Mouse (Mus musculus): ENCODE results near the gene Maml2. TPM values are rescaled to one million over a fixed set of nuclear protein-coding genes. Genes with fewer than 3 reads are reported as not detected.

The Maml2 gene
- total RNA-seq, 2 experiments from 2014 or later, result 20.5 to 22.8 TPM

DNA sequence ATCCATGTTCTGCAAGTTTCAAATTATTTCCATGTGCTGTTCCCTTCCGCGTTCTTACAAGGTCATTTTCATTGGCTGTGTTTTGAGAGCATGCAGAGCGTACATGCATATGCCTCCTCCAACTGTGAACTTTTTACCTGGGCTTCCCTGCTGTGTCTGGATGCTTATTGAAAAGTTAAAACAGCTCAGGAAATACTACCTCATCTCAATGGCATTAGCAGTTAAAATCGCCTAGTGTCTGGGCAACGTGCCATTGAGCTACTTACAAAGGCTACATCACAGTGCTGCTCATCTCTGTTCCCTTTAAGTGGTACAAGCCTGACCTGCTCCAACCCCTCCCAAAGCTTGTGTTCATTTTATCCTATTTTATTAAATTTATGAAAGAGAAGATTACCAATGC is 347.4 kb downstream of the Maml2 start:
- DNase-seq (ENCODE audit: extremely low spot score in 1 of 2, low spot score in 1 of 2), result no peak

DNA sequence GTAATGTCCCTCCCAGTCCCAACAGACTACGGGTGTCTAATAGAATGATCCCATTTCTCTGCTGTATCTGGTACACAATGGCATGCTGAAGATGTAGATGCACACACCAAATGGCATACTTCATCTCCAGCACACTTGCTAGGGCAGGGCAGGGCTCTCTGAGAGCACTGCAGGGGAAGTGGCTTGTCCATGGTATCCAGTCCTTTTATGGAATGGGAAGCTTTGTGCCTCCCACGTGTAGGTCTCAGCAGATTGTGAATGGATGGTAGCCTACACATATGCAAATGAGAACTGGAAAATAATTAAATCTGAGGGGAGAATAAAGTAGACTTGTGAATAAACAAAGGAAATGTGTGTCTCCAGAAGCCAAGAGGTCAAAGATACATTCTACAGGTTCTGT is 353.3 kb downstream of the Maml2 start:
- DNase-seq (ENCODE audit: extremely low spot score in 1 of 2, low spot score in 1 of 2), result no peak

DNA sequence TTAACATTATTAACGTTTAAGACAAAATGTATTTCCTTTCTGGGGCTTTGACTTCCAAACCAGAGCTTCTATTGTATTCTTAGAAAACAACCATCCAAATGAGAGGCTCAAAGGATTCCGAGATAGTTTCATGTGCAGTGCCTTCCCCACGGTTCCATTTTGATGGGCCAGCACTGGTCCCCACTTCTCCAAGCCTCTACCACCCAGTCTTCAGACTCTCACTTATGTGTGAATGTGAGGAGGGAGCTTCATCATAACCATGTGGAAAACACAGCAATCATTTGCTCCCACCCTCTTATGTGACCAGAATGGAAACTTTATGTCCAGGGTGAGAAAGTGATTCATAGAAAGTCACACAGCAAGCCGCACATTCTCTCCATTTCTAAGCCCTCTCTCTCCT is 354.1 kb downstream of the Maml2 start:
- DNase-seq (ENCODE audit: extremely low spot score in 1 of 2, low spot score in 1 of 2), result no peak

DNA sequence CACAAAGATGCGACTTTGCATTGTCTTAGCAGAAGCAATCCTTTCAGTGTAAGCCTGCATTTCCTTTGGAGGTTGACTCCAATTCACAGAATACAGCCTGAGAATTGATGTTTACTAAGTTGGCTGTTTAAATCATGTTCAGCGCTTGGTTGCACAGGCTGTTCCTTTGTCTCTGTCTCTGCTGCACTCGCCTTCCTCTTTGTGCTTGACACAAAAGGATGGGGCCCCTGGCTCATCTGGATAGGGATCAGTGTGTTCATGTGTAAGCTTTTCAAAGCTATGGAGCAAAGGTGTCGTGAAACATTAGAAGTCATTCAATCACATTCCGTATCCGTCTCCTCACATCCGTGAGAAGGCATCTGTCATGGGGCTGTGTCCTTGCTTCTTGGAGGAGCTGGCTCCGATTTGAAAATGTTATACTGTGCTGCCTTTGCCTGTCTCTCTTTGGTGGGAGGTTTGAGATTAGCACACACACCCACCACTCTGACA is 354.7 kb downstream of the Maml2 start:
- no peak for DNase-seq (ENCODE audit: extremely low spot score in 1 of 2, low spot score in 1 of 2)

DNA sequence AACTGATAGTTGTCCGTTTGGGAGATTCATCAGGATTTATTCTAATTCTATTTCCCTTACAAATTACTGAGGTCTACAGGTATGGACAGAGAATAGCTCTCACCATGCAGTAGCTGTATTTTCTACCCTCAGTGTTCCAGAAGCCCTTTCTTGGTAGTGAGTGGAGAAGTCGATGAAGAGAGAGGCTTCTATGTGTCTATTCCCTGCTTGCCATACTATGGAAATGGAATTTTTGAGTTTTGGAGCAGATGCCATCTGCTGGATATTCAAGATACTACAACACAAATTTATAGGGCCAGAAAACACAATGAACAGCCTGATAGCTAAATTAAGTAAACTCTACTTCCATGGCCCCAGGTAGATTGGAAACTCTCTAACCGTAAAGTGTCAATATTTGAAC is 355.2 kb downstream of the Maml2 start:
- DNase-seq (ENCODE audit: extremely low spot score in 1 of 2, low spot score in 1 of 2), result no peak

DNA sequence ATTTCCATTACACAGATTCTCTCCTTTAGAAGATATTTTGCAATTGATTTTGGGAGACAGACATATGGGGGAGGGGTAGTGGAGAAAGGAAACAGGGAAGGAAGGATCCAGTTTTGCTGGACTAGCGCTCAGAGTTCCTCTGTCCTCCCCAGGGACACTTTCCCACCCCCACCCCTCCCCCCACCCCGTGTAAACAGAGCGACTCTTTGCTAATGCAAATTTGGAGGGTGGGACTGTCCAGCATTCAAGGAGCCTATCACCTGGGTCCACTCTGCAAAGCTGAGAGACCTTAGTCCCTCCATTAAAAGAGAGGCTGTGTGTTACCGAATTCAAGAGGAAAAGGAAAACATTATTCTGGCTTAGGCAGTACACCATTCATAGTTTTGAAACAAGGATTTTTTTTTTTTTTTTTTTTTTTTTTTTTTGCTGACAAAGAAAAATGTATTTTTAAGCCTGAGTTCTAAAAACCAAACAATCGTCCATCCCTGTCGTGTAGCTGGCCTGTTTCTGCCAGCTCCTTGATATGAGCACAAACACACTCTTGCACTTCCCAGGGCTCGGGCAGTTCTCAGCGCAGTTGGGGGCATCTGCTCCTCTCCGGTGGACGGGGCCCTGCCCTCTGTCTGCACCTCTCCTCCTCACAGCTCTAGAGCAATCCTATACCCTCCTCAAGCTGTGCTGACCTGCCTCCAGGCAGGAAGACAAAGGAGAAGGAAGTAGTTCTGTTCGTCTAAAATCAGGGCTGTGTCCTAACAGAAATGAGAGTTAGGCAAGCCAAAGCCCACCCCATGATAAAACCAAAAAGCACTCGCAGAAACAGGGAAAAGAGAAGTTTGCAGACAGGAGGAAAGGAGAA is 364.2 kb downstream of the Maml2 start:
- DNase-seq (ENCODE audit: extremely low spot score in 1 of 2, low spot score in 1 of 2), result no peak

DNA sequence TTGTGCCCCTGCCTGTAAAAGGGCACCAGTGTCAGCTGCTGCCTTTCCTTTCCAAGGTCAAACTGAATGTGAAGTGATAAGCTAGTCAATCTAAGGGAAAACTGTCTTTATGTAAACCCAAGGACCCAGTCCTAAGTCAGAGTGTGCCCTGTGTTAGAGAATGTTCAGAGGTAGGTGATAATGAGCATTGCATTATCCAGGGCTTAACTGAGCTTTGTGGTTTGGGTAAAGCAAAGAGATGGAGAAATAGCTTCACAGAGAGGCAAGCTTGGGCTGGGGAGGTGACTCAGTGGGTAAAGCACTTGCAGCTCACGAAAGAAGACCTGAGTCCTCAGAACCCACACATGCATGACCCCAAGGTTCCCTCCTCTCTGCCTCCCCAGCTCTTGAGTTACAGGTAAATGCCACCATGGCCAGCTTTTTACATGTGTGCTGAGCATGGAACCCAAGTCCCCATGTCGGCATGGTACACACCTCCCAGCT is 367.8 kb downstream of the Maml2 start:
- DNase-seq (ENCODE audit: extremely low spot score in 1 of 2, low spot score in 1 of 2), result no peak

DNA sequence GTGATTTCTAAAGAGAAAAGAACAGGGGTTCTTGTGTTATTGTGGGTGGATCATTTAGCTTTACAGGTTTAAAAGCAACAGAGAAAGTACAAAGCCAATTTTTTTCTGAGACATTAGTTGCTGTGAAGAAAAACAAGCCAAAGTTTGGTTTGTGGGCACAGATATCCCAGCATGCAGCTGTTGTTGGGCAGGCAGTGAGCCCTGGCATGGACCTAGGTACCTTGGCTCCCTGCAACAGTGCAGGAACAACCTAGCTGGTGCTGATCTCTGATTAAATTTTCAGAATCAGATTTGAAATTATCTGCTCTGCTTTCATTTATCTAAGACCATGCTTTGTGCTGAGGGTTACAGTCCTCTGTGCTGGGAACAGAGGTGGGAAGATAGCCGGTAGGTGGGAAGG is 370.2 kb downstream of the Maml2 start:
- DNase-seq (ENCODE audit: extremely low spot score in 1 of 2, low spot score in 1 of 2), result no peak

DNA sequence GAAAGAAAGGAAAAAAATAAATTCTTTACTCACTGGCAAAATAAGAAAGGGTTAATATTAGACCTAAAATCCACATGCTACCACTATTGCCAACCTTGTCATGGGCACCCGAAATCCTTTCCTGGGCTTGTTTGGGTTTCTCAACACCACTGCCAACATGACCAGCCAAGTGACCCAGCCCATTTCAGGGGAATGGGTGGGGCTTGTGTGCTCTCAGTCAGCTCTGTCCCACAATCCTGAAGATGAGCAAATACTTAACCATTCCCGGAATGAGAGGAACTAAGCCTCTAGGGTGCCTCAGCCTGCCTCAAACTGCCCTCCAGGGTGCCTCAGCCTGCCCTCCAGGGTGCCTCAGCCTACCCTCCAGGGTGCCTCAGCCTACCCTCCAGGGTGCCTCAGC is 371.0 kb downstream of the Maml2 start:
- no peak for DNase-seq (ENCODE audit: extremely low spot score in 1 of 2, low spot score in 1 of 2)

DNA sequence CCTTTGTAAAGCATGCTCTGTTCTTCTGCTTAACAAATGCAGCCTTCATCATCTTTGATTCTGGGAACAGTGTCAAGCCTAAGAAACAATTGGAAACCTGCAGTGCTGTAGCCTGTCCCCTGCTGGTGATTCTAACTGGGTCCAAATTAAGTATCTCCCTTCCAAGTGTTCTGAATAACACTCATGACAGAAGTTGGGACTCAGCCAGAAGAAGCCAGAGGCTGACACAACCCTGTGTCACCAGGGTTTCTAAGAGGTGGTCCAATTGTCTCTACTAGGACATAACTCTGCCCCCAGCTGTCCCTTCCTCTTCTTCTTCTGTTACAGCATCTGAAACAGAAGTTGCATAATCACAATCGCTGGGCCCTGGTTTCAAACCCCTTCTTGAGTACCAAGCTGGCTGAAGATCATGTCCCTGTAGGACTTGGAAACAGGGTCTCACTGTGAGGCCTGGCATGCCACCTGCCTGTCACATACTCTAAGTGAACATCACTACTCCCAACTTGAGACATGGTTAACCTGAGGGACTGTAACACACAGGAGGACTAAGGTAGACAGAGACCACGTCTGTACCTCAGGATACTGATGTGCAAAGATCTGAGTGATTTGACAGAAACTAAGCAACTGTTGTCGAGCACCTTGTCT is 373.5 kb downstream of the Maml2 start:
- no peak for DNase-seq (ENCODE audit: extremely low spot score in 1 of 2, low spot score in 1 of 2)

DNA sequence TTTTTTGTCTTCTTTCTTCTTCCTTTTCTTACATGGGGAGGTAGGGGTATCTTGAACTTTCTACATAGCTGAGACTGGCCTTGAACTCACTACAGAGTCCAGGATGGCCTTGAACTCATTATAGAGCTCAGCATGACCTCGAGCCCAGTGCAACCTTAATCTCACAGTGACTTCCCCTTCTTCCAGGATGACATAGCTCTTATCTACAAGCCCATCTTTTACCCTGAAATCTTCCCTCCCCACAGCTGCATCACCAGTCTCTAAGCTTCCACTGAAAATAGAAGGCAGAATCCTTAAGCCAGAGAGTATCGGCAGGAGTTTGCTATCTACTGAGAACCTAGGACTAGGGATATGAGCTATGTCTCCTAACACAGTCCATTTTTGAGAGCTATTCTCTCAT is 375.5 kb downstream of the Maml2 start:
- no peak for DNase-seq (ENCODE audit: extremely low spot score in 1 of 2, low spot score in 1 of 2)

DNA sequence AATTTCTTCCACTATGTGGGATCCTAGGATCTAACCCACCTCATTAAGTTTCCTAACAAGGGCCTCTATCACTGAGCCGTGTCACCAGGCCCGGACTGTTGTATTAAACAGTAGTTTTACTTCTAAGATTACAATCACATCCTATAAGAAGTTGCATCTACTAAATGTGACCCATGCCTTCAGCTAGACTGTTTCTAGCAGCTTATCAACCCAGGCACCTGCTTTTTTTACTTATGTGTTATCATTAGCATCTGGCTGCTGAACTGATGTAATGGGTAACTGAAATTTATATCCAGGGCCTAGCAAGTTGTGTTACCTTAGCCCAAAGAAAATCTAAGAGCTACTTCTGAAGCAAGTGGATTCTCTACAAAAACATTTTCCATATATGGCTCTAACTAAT is 380.3 kb downstream of the Maml2 start:
- no peak for DNase-seq (ENCODE audit: extremely low spot score in 1 of 2, low spot score in 1 of 2)

DNA sequence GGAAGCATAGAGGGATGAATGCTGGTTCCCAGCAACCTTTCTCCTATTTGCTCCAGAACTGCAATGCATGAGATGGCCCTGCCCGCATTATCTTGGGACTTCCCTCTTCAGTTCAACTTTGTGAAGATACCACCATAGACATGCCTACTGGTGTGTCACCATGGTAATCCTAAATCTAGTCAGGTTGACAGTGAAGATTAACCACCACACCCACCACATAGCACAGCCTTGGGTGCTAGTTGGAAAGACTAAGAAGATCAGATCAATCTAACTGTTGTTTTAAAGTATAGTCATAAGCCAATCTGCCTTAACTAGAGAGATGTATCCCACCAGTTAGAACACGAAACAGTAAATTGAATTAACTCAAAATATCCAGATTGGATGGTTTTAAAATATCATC is 381.9 kb downstream of the Maml2 start:
- no peak for DNase-seq (ENCODE audit: extremely low spot score in 1 of 2, low spot score in 1 of 2)

DNA sequence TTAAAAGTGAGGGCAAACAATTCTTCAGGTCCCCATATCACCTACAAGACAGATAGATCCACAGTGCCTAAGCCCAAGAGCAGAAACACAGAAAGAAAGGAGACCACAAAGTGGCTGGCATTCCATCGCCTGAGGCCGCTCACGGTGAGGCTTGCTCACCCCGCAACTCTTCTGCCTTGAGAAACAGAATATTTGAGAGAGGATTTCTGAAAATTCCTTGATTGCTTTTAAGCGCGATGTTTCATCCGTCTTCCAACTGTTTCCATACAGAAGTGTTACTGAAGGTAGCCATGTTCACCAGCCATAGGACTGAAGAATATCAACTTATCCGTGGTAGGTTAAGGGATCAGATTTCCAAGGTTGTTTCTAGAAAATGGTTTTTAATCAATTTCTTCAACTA is 383.4 kb downstream of the Maml2 start:
- DNase-seq (ENCODE audit: extremely low spot score in 1 of 2, low spot score in 1 of 2), result no peak

DNA sequence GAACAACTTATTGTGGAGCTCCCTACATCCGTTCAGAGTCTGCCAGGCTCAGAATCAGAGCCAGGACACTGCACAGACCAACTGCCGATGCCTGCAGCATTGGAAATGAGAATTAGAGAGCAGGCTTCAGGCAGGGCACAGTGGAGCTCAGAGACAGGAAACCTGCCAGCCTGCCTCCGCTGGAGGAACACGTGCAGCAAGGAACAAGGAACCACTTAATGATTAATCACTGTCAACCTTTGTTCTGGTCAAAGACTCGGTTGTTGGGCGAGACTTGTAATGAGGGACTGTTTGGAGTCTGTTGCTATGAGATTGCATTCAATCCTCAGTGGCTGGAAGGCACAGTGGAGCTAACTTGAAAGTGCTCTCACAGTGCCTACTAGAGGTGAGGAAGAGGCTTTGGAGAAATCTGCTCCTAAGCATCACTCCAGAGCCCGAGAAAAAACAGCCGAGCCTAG is 383.9 kb downstream of the Maml2 start:
- peak; percentile 39 to 41 for DNase-seq (ENCODE audit: extremely low spot score in 1 of 2, low spot score in 1 of 2)

DNA sequence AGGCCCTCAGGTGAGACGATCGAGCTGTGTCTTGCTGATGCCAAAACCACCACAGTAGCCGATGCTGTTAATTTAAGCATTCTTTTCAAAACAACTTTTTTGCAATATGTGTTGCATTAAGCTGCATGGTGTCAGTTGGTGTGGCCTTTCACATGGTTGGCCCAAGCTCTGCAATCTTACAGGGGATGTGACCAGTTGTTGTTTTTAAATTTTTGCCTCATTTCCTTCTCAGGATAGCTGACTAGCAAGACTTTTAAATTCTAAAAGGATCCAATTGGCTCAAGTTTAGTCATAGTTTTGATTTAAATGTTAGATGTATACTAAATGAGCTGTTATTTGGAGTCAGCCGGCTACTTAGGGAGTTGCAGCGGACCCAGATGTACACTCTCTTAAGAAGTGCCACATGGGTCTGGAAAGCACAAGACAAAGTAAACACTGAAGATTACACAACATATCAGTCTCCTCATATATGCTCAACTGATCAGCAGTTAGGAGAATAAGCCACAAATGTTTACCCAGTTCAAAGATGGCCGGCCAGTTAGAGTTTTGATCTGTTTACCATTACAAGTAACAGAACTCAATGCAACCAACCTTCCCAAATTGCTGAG is 386.7 kb downstream of the Maml2 start:
- no peak for DNase-seq (ENCODE audit: extremely low spot score in 1 of 2, low spot score in 1 of 2)

DNA sequence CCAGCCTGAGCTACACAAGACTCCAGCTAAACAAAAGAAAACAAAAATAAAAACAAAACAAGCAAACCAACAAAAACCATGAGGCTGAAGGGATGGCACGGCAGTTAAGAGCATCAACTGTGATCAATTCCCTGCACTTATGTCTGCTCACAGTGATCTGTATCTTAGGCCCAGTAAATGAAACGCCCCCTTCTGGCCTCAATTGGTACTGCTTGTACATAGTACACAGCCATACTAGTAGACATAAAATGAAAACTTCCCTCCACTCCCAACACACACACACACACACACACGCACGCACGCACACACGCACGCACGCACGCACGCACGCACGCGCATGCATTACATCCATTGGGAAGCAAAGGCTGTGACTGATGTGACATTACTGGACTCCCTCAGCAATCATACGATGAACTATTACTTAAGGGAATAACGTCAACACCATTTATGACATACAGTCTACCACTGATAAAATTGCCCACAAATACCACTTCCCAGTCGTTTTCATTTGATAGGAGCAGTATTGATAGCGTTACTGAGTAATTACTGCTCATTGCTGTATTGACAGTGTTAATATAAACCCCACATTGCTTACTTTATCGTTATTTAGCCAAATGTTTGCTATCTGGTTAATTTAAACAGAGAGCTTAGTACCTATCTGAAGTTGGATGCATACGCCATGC is 389.4 kb downstream of the Maml2 start:
- DNase-seq (ENCODE audit: extremely low spot score in 1 of 2, low spot score in 1 of 2), result no peak

DNA sequence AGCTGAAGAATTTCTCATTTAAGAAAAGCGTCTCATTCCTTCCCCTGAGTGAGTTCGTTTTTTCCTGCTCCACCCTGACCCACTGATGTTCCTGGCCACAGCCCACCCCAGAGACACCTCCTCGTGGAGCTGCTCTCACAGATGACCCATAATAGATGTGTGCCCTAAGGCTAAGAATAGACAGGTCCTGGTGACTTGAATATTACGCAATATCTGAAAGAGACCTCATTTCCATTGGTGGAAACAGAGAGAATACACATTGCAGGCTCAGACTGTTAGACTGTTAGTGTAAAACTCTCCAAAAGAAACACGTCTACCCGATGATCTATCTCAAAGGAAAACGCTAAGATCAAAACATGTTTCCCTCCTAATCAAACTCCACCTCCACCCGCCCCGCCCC is 391.2 kb downstream of the Maml2 start:
- DNase-seq (ENCODE audit: extremely low spot score in 1 of 2, low spot score in 1 of 2), result no peak

DNA sequence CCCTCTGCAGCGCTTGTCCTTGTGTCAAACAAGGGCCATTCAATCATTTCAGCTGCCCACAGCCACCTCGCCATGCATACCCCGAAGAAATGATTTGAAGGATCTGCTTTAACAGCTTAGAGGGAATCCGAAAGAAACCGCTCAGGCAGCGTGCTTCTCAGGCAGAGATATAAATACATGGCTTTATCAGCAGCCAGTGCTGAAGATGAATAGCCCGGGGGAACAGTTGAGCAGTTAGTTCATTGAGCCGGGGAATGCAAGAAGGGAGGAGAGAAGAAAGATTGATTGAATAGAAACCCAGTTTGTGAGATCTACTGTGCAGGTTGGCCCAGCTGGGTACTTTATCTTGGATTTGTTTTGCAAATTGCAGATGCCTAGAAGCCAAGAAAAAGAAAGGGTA is 392.6 kb downstream of the Maml2 start:
- no peak for DNase-seq (ENCODE audit: extremely low spot score in 1 of 2, low spot score in 1 of 2)

DNA sequence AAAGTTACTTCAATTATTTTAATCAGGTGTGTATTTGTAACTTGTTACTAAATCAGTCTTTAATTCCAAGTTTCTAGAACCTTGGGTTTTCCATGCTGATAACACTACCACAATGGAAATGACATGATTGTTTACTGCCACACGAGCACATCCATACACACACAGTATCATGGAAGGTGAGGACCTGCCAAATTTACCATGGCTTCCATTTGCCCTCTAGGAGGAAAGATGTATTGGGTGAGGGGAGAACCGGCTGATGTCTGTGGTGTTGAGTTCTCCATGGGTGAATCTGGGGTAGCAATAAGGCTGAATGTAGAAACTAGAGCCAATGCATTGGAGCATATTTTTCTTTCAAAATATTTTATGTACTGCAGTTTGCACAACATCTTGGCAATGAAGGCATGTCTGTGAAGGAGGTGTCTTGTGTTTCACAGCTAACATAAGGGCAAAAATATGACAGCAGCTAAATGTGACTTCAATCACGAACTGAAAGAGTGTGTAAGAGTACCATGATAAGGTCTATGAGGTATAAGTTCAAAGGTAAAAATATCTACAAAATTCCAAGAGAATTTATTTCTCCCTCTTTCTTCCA is 396.0 kb downstream of the Maml2 start:
- no peak for DNase-seq (ENCODE audit: extremely low spot score in 1 of 2, low spot score in 1 of 2)

All from layer of hippocampus, postnatal 25 days (tissue).